Mouse (Mus musculus) liver, adult 2 months (tissue): ENCODE measurements at regions not wholly inside any gene's neighbourhood (a gene's known extent, or its start where the extent isn't known, plus 50 kb on each side); places are given as distances from the start of the nearest gene placed in this dataset.
A peak's percentile ranks its signal among the peaks of the same experiment; 100 is the strongest.

ENCODE experiments used
- CTCF ChIP-seq: fragments of 200-500 bp; IDR thresholded peaks from 2 replicates; pipeline ENCODE4 v1.5.1; 2011; ENCODE audit warnings: low read depth, low read length, control low read depth
- POLR2A ChIP-seq: fragments of 200-500 bp; IDR thresholded peaks from 2 replicates; pipeline ENCODE4 v1.6.1; 2011; ENCODE audit warnings: low read length, control low read depth; ENCODE audit not compliant: insufficient read depth; ENCODE audit errors: extremely low read depth

DNA sequence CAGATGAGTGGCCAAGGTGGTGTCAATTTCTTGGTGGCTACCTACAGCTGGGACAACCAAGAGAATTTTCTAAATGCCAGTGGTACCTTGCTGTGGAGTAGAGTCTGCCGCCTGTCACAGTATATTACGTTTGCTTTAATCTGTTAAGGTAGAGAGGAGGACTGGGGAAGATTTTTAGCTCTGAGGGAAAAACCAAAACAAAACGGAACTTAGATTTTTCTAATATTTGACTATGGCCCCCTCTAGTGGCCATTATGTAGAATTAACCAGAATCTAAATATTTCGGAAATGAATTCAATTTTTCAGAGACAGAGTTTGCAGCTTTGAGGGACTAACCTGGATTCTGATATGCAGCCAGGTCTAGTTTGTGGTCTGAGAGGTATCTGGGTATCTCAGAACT lies 59.3 kb upstream of the Papolg start:
- TF ChIP-seq CTCF = 0 out of 2 replicates have a peak, but pooled peaks have one; percentile 17
- TF ChIP-seq POLR2A = no peak
